Mouse (Mus musculus) spleen, adult 2 months (tissue): ENCODE results near the gene Sh3bp5.

ENCODE experiments used
- CTCF ChIP-seq: fragments of 200-500 bp; IDR thresholded peaks from 2 replicates; pipeline ENCODE4 v1.5.1; 2011; ENCODE audit warnings: mild to moderate bottlenecking, inconsistent platforms; ENCODE audit not compliant: insufficient read depth, insufficient read length, insufficient replicate concordance; ENCODE audit errors: extremely low read depth
- POLR2A ChIP-seq: fragments of 200-500 bp; IDR thresholded peaks from 2 replicates; pipeline ENCODE4 v1.6.1; 2011; ENCODE audit warnings: low read depth, low read length, inconsistent platforms

GRCm38 (mm10) chr14:31403556-31403955 is 32.3 kb downstream of the Sh3bp5 start:
- no peak for TF ChIP-seq POLR2A
- no peak for TF ChIP-seq CTCF
